Mouse (Mus musculus) erythroid progenitor cell, adult 5-6 weeks (primary cell): ENCODE results near the gene Vangl2. TPM values are rescaled to one million over a fixed set of nuclear protein-coding genes. Genes with fewer than 3 reads are reported as not detected.
"Not testable (repeated sequence)": the region's sequence is repeated elsewhere in the genome, so short reads cannot be mapped to it uniquely, and the experiment has no call there.

Experiments used
- ATAC-seq: replicated peaks from 2 replicates; pipeline ENCODE4 v1.8.0; 2016; ENCODE audit warnings: moderate number of reproducible peaks, mild to moderate bottlenecking, moderate TSS enrichment, inconsistent platforms; ENCODE audit not compliant: poor library complexity, low FRiP score, severe bottlenecking
- total RNA-seq, 2 experiments: library from RNA; stranded (forward) in 1 of 2; stranded (reverse) in 1 of 2; fragments of 150-400 nt in 1 of 2; fragments of 186-747, 209-891 nt in 1 of 2; gene quantifications; 2 replicates each; pipeline versions ENCODE4 v1.2.3 to v1.2.4; 2015 to 2017; ENCODE audit warnings: low replicate concordance in 2 of 2

The Vangl2 gene
- total RNA-seq, 2 experiments from 2014 or later, result 0.83 to 0.84 TPM

DNA sequence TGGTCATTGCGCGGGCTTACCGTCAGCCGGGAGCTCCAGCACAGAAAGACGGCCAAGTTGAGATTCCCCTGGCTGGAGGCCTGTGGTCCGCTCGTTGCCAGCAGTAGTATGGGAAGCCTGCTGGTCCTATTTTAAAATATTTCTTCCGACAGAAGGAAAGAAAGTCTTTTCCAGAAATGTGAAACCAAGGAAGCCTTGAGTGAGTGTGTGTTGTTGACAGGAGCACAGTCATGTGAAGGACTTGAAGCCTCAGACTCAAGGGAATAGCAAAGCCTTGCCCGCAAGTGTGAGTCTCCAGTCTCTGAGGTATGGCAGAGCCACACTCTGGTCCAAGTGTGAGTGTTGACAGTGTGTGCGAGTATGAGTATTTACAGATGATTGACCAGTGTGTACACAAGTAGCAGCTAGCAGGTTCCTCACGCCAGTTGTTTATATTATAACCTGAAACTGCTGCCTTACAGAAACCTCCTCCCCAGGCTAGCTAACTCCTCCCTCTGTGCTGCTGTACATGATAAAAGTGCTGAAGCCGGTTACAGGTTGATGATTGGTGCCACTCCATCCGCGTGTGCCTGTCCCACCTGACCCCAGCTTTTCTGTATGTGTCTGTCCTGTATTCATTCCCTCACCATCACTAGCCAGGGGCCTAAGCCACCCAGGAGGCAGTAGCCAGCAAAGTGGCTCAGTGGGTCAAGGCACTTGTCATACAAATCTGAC is 51.3 kb downstream of the Vangl2 start:
- no peak for ATAC-seq

GRCm38 (mm10) chr1:171975831-171976230 is 52.4 kb downstream of the Vangl2 start:
- ATAC-seq, result no peak

DNA sequence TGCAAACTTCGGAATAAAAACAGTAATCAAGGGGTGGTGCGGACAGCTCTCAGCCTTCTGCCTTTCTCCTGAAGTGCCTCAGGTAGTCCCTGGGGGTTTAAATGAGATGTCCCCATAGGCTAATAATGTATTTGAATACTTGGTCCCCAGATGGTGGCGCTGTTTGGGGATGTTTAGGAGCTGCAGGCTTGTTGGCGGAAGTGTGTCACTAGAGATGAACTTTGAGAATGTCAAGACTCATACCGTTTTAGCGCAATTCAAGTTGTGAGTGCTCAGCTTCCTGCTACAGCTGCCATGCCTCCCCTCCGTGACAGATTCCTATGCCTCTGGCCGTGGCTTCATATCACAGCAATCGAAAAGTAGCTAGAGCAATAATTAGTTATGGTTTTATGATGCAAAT is 52.9 kb downstream of the Vangl2 start:
- ATAC-seq, result no peak

DNA sequence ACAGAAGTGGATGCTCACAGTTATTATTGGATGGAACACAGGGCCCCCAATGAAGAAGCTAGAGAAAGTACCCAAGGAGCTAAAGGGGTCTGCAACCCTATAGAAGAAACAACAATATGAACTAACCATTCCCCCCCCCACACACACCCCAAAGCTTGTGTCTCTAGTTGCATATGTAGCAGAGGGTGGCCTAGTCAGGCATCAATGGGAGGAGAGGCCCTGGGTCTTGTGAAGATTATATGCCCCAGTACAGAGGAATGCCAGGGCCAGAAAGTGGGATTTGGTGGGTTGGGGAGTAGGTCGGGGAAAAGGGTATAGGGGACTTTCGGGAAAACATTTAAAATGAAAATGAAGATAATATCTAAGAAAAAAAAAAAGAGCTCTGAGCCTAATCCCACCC is 53.9 kb downstream of the Vangl2 start:
- not testable (repeated sequence) for ATAC-seq

DNA sequence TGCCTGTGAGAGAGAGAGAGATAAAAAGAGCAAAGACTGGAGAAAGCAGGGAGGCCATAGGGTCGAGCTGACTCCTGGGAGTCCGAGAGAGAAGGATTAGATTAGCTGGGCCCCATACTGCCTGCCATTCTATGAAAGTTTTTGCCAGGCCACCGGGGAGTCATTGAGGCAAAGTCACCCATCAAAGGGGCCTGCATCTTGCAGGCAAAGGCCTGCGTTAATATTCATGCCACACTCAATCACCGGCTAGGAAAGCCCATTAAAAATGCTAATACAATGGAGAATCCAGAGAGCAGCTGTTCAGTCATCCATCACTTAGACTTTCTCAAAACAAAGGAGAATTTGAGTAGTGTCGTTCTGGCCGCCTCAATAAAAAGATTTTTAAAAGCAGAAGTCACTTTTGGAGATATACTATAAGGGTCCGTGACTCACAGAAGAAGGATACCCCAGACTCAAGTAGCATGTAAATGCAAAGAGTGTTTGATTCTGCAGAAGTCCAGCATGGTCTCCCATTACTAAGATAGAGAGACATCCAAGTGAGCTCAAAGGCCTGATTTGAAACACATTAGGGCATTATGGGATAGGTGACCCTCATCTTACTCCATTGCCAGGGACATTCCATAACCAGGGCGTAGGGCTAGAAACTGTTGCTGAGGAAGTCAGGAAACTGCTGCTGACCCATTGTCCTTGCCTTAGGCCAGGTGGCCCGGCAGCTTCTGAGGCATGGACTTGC is 57.2 kb downstream of the Vangl2 start:
- no peak for ATAC-seq

- ATAC-seq, result no peak
Measured at GRCm38 (mm10) chr1:171969221-171969620, 59.0 kb downstream of the Vangl2 start.

DNA sequence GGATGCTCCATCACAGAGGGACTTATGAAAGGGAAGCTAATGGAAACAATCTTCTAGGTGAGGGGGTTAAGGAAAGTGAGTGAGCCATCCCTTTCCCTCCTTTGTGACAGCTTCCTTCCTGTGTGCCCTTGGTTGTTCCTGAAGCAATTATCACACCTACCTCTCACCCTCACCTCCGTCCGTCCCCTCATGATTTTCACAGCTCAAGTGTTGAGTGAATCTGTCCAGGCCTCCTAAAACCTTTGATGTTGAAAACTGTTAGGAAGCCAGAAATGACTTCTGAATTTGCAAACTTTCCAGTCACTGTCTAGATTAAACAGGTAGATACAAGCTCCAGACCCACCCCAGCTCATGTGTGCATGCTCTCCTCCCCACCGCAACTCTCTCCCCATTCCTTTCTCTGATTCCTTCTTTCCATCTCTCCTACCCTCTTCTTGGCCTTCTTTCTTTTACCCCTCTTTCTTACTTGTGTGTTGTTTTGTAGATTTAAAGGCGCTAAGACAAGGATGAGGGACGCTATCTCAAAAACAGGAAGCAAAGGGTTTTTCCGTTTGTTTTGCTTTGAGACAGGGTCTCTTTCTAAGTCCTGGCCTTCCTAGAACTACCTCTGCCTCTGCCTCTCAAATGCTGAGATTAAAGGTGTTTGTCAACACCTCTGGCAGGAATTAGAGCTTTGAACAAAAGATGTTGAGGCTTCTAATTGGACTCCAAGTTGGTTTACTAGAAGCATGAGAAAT is 62.0 kb downstream of the Vangl2 start:
- ATAC-seq, result no peak

DNA sequence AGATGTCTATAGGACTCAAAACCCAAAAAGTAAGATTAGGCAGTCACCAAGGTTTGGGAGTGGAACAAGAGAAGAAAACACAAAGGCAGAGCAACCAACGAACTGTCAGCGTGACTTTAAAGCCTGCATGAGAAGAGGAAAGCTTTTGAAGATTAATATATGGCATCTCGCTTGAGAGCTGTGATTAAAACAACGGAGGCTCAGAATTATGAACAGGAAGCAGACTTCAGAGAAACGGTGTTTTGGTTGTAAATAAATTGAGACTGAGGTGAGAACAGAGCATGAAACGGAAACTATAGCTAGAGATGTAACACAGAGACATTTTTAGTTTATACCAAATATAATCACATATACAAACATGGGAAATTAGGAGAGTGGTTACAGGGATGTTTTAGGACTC is 64.6 kb downstream of the Vangl2 start:
- no peak for ATAC-seq

DNA sequence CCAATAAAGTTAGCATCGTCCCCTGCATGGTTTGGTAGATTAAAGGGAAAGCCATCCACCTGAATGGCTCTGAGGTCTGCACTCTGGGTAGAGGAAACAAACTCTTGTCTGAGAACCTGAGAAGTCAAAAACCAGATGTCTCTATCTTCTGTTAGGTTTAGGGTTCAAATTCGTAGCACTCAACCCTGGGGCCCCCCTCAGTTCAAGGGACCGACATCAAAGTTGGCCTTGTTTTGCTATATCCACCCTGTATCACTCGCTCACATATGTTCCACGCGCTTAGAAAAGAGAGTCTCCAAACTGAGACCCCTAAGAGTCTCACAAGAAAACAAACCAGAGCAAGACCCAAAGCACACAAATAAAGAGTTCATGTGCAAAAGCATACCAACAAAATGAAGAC is 66.5 kb downstream of the Vangl2 start:
- ATAC-seq, result no peak

GRCm38 (mm10) chr1:171960726-171961125 is 67.5 kb downstream of the Vangl2 start:
- ATAC-seq, result no peak

GRCm38 (mm10) chr1:171957411-171957810 is 70.8 kb downstream of the Vangl2 start:
- ATAC-seq, result no peak

DNA sequence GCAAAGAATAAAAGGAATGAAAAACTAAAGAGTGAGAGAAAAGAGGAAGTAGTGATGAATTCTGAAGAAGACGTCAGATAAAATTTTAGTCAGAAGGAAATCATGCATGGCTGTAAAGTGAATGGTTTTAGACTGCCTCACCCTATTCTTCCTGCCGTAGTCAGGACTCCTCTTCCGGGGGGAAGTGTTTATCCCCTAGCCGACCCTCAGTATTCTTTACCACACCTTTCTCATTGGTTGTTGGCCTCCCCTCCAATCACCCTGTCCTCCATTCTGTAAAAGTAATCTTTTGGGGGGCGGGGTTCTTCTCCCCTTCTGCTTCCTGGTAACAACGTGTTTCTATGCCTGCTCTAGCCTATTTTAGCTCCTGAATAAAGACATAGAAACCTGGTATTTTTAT is 73.2 kb downstream of the Vangl2 start:
- ATAC-seq, result no peak

Other genes with a start within 250 kb of the Vangl2 start
- 11.2 and 28.1 TPM in 2 replicates for gene Cd84, start 188.7 kb downstream of the Vangl2 start, total RNA-seq (2015; ENCODE audit: low replicate concordance)
- gene Cd84, start 188.7 kb downstream of the Vangl2 start, total RNA-seq (2017; ENCODE audit: low replicate concordance), result 22.3 and 28.9 TPM in 2 replicates
- 3.6 and 4.2 TPM in 2 replicates for gene Gm10521, start 132.8 kb downstream of the Vangl2 start, total RNA-seq (2015; ENCODE audit: low replicate concordance)
- 0.51 TPM in 1 of 2 replicates, not detected in the other for gene Gm10521, start 132.8 kb downstream of the Vangl2 start, total RNA-seq (2017; ENCODE audit: low replicate concordance)
- 5.4 and 8.3 TPM in 2 replicates for gene Slamf6, start 110.9 kb downstream of the Vangl2 start, total RNA-seq (2015; ENCODE audit: low replicate concordance)
- gene Slamf6, start 110.9 kb downstream of the Vangl2 start, total RNA-seq (2017; ENCODE audit: low replicate concordance), result 10.4 and 10.7 TPM in 2 replicates
- not detected in 2 replicates for gene Nhlh1, start 29.1 kb upstream of the Vangl2 start, total RNA-seq (2015; ENCODE audit: low replicate concordance)
- not detected in 2 replicates for gene Nhlh1, start 29.1 kb upstream of the Vangl2 start, total RNA-seq (2017; ENCODE audit: low replicate concordance)
- 44.9 and 67.4 TPM in 2 replicates for gene Copa, start 54.1 kb upstream of the Vangl2 start, total RNA-seq (2015; ENCODE audit: low replicate concordance)
- gene Copa, start 54.1 kb upstream of the Vangl2 start, total RNA-seq (2017; ENCODE audit: low replicate concordance), result 41.3 and 47.1 TPM in 2 replicates
- 43.2 and 52.0 TPM in 2 replicates for gene Ncstn, start 54.4 kb upstream of the Vangl2 start, total RNA-seq (2015; ENCODE audit: low replicate concordance)
- 14.7 and 16.4 TPM in 2 replicates for gene Ncstn, start 54.4 kb upstream of the Vangl2 start, total RNA-seq (2017; ENCODE audit: low replicate concordance)
- 14.7 and 15.1 TPM in 2 replicates for gene Pex19, start 98.3 kb upstream of the Vangl2 start, total RNA-seq (2015; ENCODE audit: low replicate concordance)
- gene Pex19, start 98.3 kb upstream of the Vangl2 start, total RNA-seq (2017; ENCODE audit: low replicate concordance), result 15.4 and 21.5 TPM in 2 replicates
- gene Dcaf8, start 119.6 kb upstream of the Vangl2 start, total RNA-seq (2015; ENCODE audit: low replicate concordance), result 77.5 TPM in 2 replicates
- 141 and 176 TPM in 2 replicates for gene Dcaf8, start 119.6 kb upstream of the Vangl2 start, total RNA-seq (2017; ENCODE audit: low replicate concordance)
- 5.4 and 12.2 TPM in 2 replicates for gene Pea15a, start 178.4 kb upstream of the Vangl2 start, total RNA-seq (2015; ENCODE audit: low replicate concordance)
- gene Pea15a, start 178.4 kb upstream of the Vangl2 start, total RNA-seq (2017; ENCODE audit: low replicate concordance), result 3.3 and 6.0 TPM in 2 replicates
- not detected in 2 replicates for gene Casq1, start 191.4 kb upstream of the Vangl2 start, total RNA-seq (2015; ENCODE audit: low replicate concordance)
- gene Casq1, start 191.4 kb upstream of the Vangl2 start, total RNA-seq (2017; ENCODE audit: low replicate concordance), result not detected in 2 replicates
- not detected in 2 replicates for gene Atp1a4, start 230.0 kb upstream of the Vangl2 start, total RNA-seq (2015; ENCODE audit: low replicate concordance)
- not detected in 2 replicates for gene Atp1a4, start 230.0 kb upstream of the Vangl2 start, total RNA-seq (2017; ENCODE audit: low replicate concordance)
- gene Igsf8, start 233.2 kb upstream of the Vangl2 start, total RNA-seq (2015; ENCODE audit: low replicate concordance), result 14.4 and 15.1 TPM in 2 replicates
- 3.1 and 3.3 TPM in 2 replicates for gene Igsf8, start 233.2 kb upstream of the Vangl2 start, total RNA-seq (2017; ENCODE audit: low replicate concordance)